Mouse (Mus musculus): ENCODE measurements around the gene Mss51. TPM values are rescaled to one million over a fixed set of nuclear protein-coding genes. Genes with fewer than 3 reads are reported as not detected.

Gene Mss51
- polyA plus RNA-seq, 1 experiment from 2014 or later: 0.86 TPM

- Histone ChIP-seq H3K36me3 (no peaks in the 10 kb centered on the region), H3K4me2 (replicated peaks) (no peak overlapping the region), H3K9me3 (no peaks in the 10 kb centered on the region), H3K4me1 (replicated peaks) (peaks cover 8% of the 10 kb centered on the region; the same call in 1 of the 2 replicates), H3K9ac (replicated peaks) (no peak overlapping the region), H3K27me3 (no peaks in the 10 kb centered on the region), H3K4me3 (replicated peaks) (no peak overlapping the region), H3K27ac (no peak overlapping the region)
- WGBS: 64% methylated on average over 12 of the region's 12 CpGs
- ATAC-seq: no peak
Measured at GRCm38 (mm10) chr14:20447209-20447608, 49.5 kb downstream of the Mss51 start.

GRCm38 (mm10) chr14:20442252-20442651 lies 54.4 kb downstream of the Mss51 start:
- no peak overlapping the region for H3K27ac ChIP-seq
- 0 out of 2 replicates have a peak, but pooled peaks have one; percentile 30 for ATAC-seq
- H3K4me1 ChIP-seq (replicated peaks): peaks cover 3% of the 10 kb centered on the region; the same call in 1 of the 2 replicates
- H3K9ac ChIP-seq (replicated peaks): no peak overlapping the region; the same call in 1 of the 2 replicates
- no peaks in the 10 kb centered on the region for H3K36me3 ChIP-seq
- WGBS: 38% methylated on average over 17 of the region's 17 CpGs
- 0 out of 2 replicates have a peak overlapping the region, but pooled peaks have one; percentile 9 for H3K4me2 ChIP-seq (replicated peaks)
- no peaks in the 10 kb centered on the region for H3K9me3 ChIP-seq
- H3K27me3 ChIP-seq: no peaks in the 10 kb centered on the region
- H3K4me3 ChIP-seq (replicated peaks): no peak overlapping the region

GRCm38 (mm10) chr14:20436976-20437375 lies 59.7 kb downstream of the Mss51 start:
- 77% methylated on average over 6 of the region's 6 CpGs for WGBS
- Histone ChIP-seq H3K4me3 (replicated peaks) (no peak overlapping the region), H3K36me3 (no peaks in the 10 kb centered on the region), H3K9ac (replicated peaks) (no peak overlapping the region), H3K4me2 (replicated peaks) (no peak overlapping the region), H3K27ac (no peak overlapping the region), H3K4me1 (replicated peaks) (no peaks in the 10 kb centered on the region), H3K27me3 (no peaks in the 10 kb centered on the region), H3K9me3 (no peaks in the 10 kb centered on the region)
- ATAC-seq: no peak

Other genes starting within 250 kb of the Mss51 start
- gene Kcnk16, start 227.7 kb downstream of the Mss51 start, polyA plus RNA-seq (2015; fragmentation: Nextera tagmentation; extraction: Ambion mirVana): 0.07 TPM in 1 of 2 replicates, not detected in the other
- gene Nudt13, start 202.2 kb downstream of the Mss51 start, polyA plus RNA-seq (2015; fragmentation: Nextera tagmentation; extraction: Ambion mirVana): 12.7 and 14.6 TPM in 2 replicates
- 56.9 and 57.1 TPM in 2 replicates for gene Ecd, start 148.8 kb downstream of the Mss51 start, polyA plus RNA-seq (2015; fragmentation: Nextera tagmentation; extraction: Ambion mirVana)
- 45.3 and 47.1 TPM in 2 replicates for gene Fam149b, start 148.7 kb downstream of the Mss51 start, polyA plus RNA-seq (2015; fragmentation: Nextera tagmentation; extraction: Ambion mirVana)
- 156 and 166 TPM in 2 replicates for gene Dnajc9, start 108.0 kb downstream of the Mss51 start, polyA plus RNA-seq (2015; fragmentation: Nextera tagmentation; extraction: Ambion mirVana)
- gene Mrps16, start 103.3 kb downstream of the Mss51 start, polyA plus RNA-seq (2015; fragmentation: Nextera tagmentation; extraction: Ambion mirVana): 59.6 and 62.5 TPM in 2 replicates
- gene Cfap70, start 44.7 kb downstream of the Mss51 start, polyA plus RNA-seq (2015; fragmentation: Nextera tagmentation; extraction: Ambion mirVana): 0.50 and 1.3 TPM in 2 replicates
- 7.8 and 8.5 TPM in 2 replicates for gene Anxa7, start 16.8 kb downstream of the Mss51 start, polyA plus RNA-seq (2015; fragmentation: Nextera tagmentation; extraction: Ambion mirVana)
- gene Ppp3cb, start 49.7 kb upstream of the Mss51 start, polyA plus RNA-seq (2015; fragmentation: Nextera tagmentation; extraction: Ambion mirVana): 80.9 and 83.4 TPM in 2 replicates
- gene Usp54, start 144.2 kb upstream of the Mss51 start, polyA plus RNA-seq (2015; fragmentation: Nextera tagmentation; extraction: Ambion mirVana): 12.5 and 13.1 TPM in 2 replicates
- gene Myoz1, start 159.6 kb upstream of the Mss51 start, polyA plus RNA-seq (2015; fragmentation: Nextera tagmentation; extraction: Ambion mirVana): not detected in 2 replicates
- gene Synpo2l, start 171.5 kb upstream of the Mss51 start, polyA plus RNA-seq (2015; fragmentation: Nextera tagmentation; extraction: Ambion mirVana): 0.15 and 0.27 TPM in 2 replicates
- 88.4 and 96.7 TPM in 2 replicates for gene Sec24c, start 177.4 kb upstream of the Mss51 start, polyA plus RNA-seq (2015; fragmentation: Nextera tagmentation; extraction: Ambion mirVana)
- gene Fut11, start 198.1 kb upstream of the Mss51 start, polyA plus RNA-seq (2015; fragmentation: Nextera tagmentation; extraction: Ambion mirVana): 22.7 and 26.0 TPM in 2 replicates
- gene Chchd1, start 206.1 kb upstream of the Mss51 start, polyA plus RNA-seq (2015; fragmentation: Nextera tagmentation; extraction: Ambion mirVana): 209 and 213 TPM in 2 replicates
- 46.5 and 57.7 TPM in 2 replicates for gene Zswim8, start 210.7 kb upstream of the Mss51 start, polyA plus RNA-seq (2015; fragmentation: Nextera tagmentation; extraction: Ambion mirVana)
- gene Ndst2, start 237.7 kb upstream of the Mss51 start, polyA plus RNA-seq (2015; fragmentation: Nextera tagmentation; extraction: Ambion mirVana): 16.8 and 19.7 TPM in 2 replicates